Mouse (Mus musculus): ENCODE measurements around the gene Nos1ap.

Gene Nos1ap

GRCm38 (mm10) chr1:170292239-170292951 lies 297.3 kb downstream of the Nos1ap start:
- peak; percentile 37 for DNase-seq (ENCODE audit: low spot score)

DNA sequence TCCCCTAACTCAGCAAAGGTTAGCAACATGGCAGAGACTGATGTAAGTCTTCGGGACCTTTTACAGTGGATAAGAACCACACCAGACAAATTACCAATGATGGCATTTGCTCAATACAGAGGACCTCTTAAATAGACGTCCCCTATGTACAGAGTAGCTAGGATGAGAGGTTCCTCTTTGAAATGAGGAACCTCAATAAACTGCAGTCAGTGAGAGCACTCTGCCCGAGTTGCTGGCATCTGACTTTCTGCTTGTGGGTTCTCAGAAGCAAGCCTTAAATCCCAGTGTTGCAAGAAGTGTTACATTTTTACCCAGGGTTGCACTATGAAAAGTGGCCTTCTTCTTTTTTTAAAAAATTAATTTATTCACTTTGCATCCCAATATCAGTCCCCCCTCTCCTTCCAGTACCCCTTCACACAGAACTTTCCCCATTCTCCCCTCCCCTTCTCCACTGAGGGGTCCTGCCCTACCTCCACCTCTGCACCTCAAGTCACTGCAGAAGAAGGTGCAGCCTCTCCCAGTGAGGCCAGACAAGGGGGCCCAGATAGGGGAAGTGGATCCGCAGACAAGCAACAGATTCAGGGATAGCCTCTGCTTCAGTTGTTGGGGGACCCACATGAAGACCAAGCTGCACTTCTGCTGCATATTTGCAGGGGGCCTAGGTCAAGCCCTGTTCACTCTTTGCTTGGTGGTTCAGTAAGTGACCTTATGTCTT lies 307.1 kb downstream of the Nos1ap start:
- no peak for DNase-seq (ENCODE audit: low spot score)

DNA sequence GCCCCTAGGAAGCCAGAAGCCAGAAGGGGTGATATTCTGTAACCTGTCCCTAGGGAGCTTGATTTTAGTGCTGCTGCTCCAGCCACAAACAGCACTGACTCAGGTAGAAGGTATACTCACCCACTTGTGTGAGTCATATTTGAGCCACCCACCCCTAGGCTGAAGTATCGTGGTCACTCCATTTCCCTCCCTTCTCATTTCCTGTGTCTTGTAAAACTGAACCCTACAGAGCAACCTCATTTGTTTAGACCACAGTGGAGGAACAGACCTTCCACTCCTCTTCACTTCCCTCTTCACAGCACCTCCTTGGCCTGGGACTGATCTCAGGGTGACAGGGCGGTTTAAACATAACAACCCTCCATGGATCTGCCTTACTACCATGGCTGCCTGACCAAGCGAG lies 312.6 kb downstream of the Nos1ap start, which contains the start of gene Sh2d1b1:
Sh2d1b1 (plus strand) TSS at position 305 of the 400 bp plus-strand sequence.
- DNase-seq (ENCODE audit: low spot score), result no peak

DNA sequence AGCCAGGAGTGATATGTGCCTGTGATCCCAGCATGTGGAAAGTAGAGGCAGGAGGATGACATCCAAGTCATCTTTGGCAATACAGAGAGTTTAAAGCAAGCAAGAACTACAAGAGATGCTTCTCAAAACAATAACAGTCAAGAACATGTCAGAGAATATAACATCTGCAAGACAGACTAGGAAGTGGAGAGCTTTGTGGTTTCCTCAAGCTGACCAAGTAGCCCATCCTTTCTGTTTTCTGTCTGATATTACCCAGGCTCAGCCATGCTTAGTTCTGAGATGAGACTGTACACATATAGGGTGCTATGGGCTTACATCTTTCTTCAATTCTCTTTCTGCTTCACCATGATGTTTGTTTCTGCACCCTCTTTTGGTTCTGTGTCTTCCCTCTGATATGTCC lies 316.4 kb downstream of the Nos1ap start:
- DNase-seq (ENCODE audit: low spot score), result no peak

DNA sequence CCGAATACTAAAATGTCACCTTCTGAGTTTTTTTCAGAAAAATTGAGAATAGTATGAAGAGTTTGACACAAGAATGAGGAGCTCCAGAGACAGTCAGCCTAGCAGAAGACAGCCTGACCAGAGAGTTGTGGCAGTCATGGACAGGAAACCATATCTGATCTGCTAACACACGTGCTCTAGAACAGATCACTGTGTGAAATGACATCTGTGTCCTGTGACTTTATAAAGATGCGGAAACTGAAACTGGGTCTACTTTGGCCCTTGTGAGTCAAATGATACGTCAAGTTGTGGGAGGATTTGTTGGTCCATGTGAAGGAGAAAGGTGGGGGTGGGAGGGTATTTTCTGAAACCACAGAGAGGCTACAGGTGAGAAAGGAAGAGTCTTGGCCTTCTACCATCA lies 319.0 kb downstream of the Nos1ap start:
- no peak for DNase-seq (ENCODE audit: low spot score)

DNA sequence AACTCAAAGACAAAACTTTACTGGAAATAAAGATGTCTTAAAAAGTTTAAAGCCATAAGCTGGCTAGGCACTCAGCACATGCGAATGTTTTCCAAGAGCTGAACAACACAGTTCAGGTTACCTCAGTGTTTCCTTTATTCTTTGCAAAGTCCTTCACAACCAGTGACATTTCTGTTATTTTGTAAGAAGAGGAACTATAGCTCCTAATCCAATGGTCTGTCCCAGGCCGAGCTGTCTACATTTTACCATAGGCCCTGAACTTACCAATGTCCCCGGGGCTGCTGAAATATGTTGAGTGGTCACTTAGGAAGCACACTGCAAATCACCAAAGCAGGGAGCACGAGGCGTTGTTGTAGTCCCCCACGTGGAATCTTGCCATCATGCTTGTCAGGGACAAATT lies 319.4 kb downstream of the Nos1ap start:
- no peak for DNase-seq (ENCODE audit: low spot score)

- peak; percentile 86 for DNase-seq (ENCODE audit: low spot score)
These were observed 334.1 kb downstream of the Nos1ap start for GRCm38 (mm10) chr1:170255560-170255910.

DNA sequence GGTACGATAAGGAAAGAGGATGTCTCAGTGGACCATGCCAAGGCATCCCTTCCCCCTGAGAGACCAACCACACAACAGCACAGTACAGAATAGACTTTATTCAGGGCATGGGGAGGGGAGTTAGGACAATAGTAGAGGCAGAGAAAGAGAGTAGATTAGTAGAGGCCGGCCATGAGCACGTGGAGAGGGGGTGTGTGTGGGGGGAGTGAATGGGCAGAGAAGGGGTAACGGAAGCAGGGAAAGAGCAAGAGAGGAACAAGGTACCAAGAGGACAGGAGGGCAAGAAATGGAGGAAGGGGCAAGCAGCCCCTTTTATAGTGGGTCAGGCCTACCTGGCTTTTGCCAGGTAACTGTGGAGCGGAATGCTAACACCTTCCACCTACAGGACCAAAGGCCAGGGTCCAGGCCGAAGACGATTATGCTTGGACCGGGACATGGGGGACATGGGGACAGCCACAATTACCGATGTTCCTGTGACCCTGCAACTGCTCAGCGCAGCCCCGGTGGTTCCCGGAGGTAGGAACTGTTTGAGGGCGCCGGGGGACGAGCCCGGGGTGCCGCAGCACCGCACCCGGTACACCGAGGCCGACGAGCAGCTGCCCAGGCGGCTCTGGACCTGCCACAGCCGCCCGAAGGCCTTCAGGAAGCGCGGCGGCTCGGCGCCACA lies 334.6 kb downstream of the Nos1ap start:
- DNase-seq (ENCODE audit: low spot score), result peak; percentile 3
